Mouse (Mus musculus) hindbrain, embryonic 12.5 days (tissue): ENCODE data around the gene Zfp184. TPM values are rescaled to one million over a fixed set of nuclear protein-coding genes. Genes with fewer than 3 reads are reported as not detected.

ENCODE experiments used
- ATAC-seq: fragments of 200-750 bp; cut with Nextera tagmentation; 2 replicates; pipeline ENCODE4 v1.8.0; 2017; ENCODE audit warnings: moderate TSS enrichment; ENCODE audit not compliant: low FRiP score
- H3K27ac ChIP-seq: fragments of 300-500 bp; sonication (generic); 2 replicates; pipeline ENCODE4 v1.5.1; 2016; ENCODE audit warnings: mild to moderate bottlenecking
- H3K27me3 ChIP-seq: fragments of 300-500 bp; sonication (generic); 2 replicates; pipeline ENCODE4 v1.6.1; 2016; ENCODE audit warnings: mild to moderate bottlenecking
- H3K36me3 ChIP-seq: fragments of 300-500 bp; sonication (generic); 2 replicates; pipeline ENCODE4 v1.6.1; 2016; ENCODE audit warnings: mild to moderate bottlenecking
- H3K4me1 ChIP-seq: fragments of 300-500 bp; sonication (generic); 2 replicates; pipeline ENCODE4 v1.6.1; 2016
- H3K4me2 ChIP-seq: fragments of 300-500 bp; sonication (generic); replicated peaks from 2 replicates; pipeline ENCODE4 v1.6.1; 2016; ENCODE audit warnings: mild to moderate bottlenecking
- H3K4me3 ChIP-seq: fragments of 300-500 bp; sonication (generic); 2 replicates; pipeline ENCODE4 v1.5.1; 2016; ENCODE audit warnings: mild to moderate bottlenecking
- H3K9ac ChIP-seq: fragments of 300-500 bp; sonication (generic); 2 replicates; pipeline ENCODE4 v1.6.1; 2016; ENCODE audit warnings: mild to moderate bottlenecking, moderate library complexity
- H3K9me3 ChIP-seq: fragments of 300-500 bp; sonication (generic); replicated peaks from 2 replicates; pipeline ENCODE4 v1.6.1; 2016; ENCODE audit warnings: mild to moderate bottlenecking
- WGBS: fragments of 180-500 bp; shearing (Covaris S2); methylation state at CpG from one replicate; pipeline ENCODE4 v1.1.7; 2016; 5-methylcytosine and 5-hydroxymethylcytosine counted together
- polyA plus RNA-seq: library from polyadenylated mRNA; unstranded; fragments of >200 nt; fragmentation: Nextera tagmentation; extraction: Ambion mirVana; gene quantifications from 2 replicates; pipeline ENCODE4 v1.2.1, GENCODE M21; 2016

The Zfp184 gene
- polyA plus RNA-seq, 1 experiment from 2014 or later = 19.1 TPM

GRCm38 (mm10) chr13:21996840-21997185, 51.9 kb downstream of the Zfp184 start:
- ATAC-seq = no peak

GRCm38 (mm10) chr13:21997201-21997820, 52.4 kb downstream of the Zfp184 start:
- H3K27me3 ChIP-seq = peaks cover 83% of the 10 kb centered on the region
- H3K9me3 ChIP-seq = no peaks in the 10 kb centered on the region
- H3K36me3 ChIP-seq = no peaks in the 10 kb centered on the region
- H3K4me1 ChIP-seq = peaks cover 10% of the 10 kb centered on the region
- peak overlapping the region; percentile 35 for H3K4me2 ChIP-seq
- no peak overlapping the region for H3K27ac ChIP-seq
- H3K9ac ChIP-seq = no peak overlapping the region
- 1% methylated on average over 21 of the region's 21 CpGs for WGBS
- H3K4me3 ChIP-seq = peak overlapping the region; percentile 11; the same call in 1 of the 2 replicates
- no peak for ATAC-seq

More at GRCm38 (mm10) chr13:21996840-21997185, 51.9 kb downstream of the Zfp184 start:
- H3K36me3 ChIP-seq = no peaks in the 10 kb centered on the region
- no peaks in the 10 kb centered on the region for H3K9me3 ChIP-seq
- H3K4me2 ChIP-seq = peak overlapping the region; percentile 35
- H3K27me3 ChIP-seq = peaks cover 78% of the 10 kb centered on the region
- H3K9ac ChIP-seq = no peak overlapping the region
- H3K4me3 ChIP-seq = peak overlapping the region; percentile 11; the same call in 1 of the 2 replicates
- WGBS = under 1% methylated on average over 13 of the region's 13 CpGs
- H3K27ac ChIP-seq = no peak overlapping the region
- H3K4me1 ChIP-seq = peaks cover 10% of the 10 kb centered on the region

GRCm38 (mm10) chr13:21997821-21998220, 52.9 kb downstream of the Zfp184 start:
- Histone ChIP-seq H3K9ac (no peak overlapping the region), H3K36me3 (no peaks in the 10 kb centered on the region), H3K27me3 (peaks cover 86% of the 10 kb centered on the region), H3K27ac (no peak overlapping the region), H3K4me2 (no peak overlapping the region), H3K4me1 (peaks cover 10% of the 10 kb centered on the region), H3K4me3 (no peak overlapping the region), H3K9me3 (no peaks in the 10 kb centered on the region)
- ATAC-seq = no peak
- 6% methylated on average over 4 of the region's 4 CpGs for WGBS

GRCm38 (mm10) chr13:21998412-21998811, 53.5 kb downstream of the Zfp184 start:
- no peak for ATAC-seq
- Histone ChIP-seq H3K9ac (no peak overlapping the region), H3K27me3 (peaks cover 88% of the 10 kb centered on the region), H3K4me1 (peaks cover 10% of the 10 kb centered on the region), H3K4me2 (no peak overlapping the region), H3K27ac (no peak overlapping the region), H3K9me3 (no peaks in the 10 kb centered on the region), H3K4me3 (no peak overlapping the region), H3K36me3 (no peaks in the 10 kb centered on the region)
- WGBS = 32% methylated on average over 3 of the region's 3 CpGs

- Histone ChIP-seq H3K4me2 (no peak overlapping the region), H3K27me3 (peaks cover 91% of the 10 kb centered on the region), H3K9ac (no peak overlapping the region), H3K4me3 (no peak overlapping the region), H3K9me3 (no peaks in the 10 kb centered on the region), H3K36me3 (no peaks in the 10 kb centered on the region), H3K27ac (no peak overlapping the region), H3K4me1 (peaks cover 10% of the 10 kb centered on the region)
- ATAC-seq = no peak
- 33% methylated on average over 4 of the region's 4 CpGs for WGBS
These were observed 54.3 kb downstream of the Zfp184 start for GRCm38 (mm10) chr13:21999147-21999546.

DNA sequence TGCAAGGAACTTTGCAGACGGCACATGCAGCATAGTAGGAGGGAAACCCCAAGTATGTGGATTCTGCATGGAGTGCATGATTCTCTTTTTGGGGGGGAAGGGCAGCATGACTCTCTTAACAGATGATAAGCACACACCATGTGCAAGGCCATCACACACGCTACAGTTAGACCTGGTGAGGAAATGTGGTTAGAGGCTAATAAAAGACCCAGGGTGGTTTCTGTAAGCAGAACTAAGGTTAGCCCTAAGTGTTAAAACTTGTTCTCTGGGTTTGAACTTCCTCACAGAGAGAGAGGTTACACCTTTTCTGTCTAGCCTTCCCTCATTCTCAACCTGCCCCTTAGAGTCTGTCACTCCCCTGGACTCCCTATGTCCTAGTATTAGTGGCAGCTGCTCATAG, 56.5 kb downstream of the Zfp184 start:
- no peak overlapping the region for H3K4me3 ChIP-seq
- H3K27me3 ChIP-seq = peaks cover 99% of the 10 kb centered on the region
- no peak overlapping the region for H3K27ac ChIP-seq
- H3K36me3 ChIP-seq = no peaks in the 10 kb centered on the region
- 46% methylated on average over 2 of the region's 2 CpGs for WGBS
- no peak overlapping the region for H3K4me2 ChIP-seq
- ATAC-seq = no peak
- H3K9me3 ChIP-seq = no peaks in the 10 kb centered on the region
- H3K4me1 ChIP-seq = peaks cover 17% of the 10 kb centered on the region
- no peak overlapping the region for H3K9ac ChIP-seq

DNA sequence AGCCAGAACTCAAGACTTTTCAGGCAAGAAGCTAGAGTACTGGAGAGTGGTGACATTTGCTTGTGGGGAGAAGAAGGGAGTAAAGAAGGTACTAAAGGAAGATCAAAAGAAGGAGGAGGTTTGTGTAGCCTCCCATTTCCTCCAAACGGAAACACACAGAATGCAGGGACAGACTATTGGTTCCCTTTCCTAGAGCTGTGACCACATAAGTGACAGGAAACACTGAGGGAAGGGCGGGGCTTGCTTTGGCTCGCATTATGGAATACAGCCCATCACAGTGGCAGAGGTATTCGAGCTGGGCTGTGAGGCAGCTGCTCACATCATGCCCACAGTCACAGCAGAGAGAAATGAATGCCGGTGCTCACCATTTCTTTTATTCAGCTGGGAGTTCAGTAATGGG, 56.9 kb downstream of the Zfp184 start:
- no peak overlapping the region for H3K4me2 ChIP-seq
- ATAC-seq = no peak
- H3K4me3 ChIP-seq = no peak overlapping the region
- no peaks in the 10 kb centered on the region for H3K36me3 ChIP-seq
- H3K9ac ChIP-seq = no peak overlapping the region
- peaks cover 18% of the 10 kb centered on the region for H3K4me1 ChIP-seq
- peaks cover 99% of the 10 kb centered on the region for H3K27me3 ChIP-seq
- no peak overlapping the region for H3K27ac ChIP-seq
- 29% methylated on average over 5 of the region's 5 CpGs for WGBS
- no peaks in the 10 kb centered on the region for H3K9me3 ChIP-seq

DNA sequence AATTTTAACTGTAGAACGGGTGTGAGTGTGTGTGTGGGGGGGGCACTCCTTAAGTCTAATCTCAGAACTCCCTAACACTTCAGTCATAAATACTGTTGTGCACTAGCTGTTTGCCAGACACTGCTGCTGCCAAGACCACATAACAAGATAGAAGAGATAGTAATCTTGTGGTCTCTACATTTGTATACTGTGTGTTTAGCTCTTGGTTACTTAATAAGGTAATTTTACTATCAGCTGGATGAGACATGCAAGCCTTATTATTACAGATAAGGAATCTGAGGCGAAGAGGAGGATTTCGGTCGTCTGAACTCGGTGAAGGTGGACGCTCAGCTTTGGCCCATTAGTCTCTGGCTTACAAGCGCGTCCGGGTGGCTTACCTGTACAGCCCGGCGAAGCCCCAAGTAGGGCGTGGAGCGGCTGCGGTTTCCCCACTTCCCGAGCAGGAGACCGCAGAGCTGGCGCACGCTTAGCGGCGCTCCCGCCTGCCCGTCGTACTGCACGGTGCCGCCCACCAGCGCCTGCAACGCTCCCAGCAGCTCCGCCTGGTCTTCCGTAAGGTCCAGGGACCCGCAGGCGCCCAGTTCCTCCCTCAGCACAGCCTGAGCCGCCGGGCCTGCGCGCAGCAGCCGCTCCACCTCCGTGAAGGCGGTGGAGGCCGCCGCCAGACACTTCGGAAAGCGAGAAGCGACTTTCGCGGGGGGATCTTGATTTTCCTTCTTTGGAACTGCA, 60.9 kb downstream of the Zfp184 start:
- Histone ChIP-seq H3K9me3 (no peaks in the 10 kb centered on the region), H3K4me1 (peaks cover 16% of the 10 kb centered on the region), H3K4me3 (peak overlapping the region; percentile 46), H3K27me3 (peaks cover 100% of the 10 kb centered on the region), H3K9ac (no peak overlapping the region), H3K4me2 (peak overlapping the region; percentile 81), H3K27ac (no peak overlapping the region), H3K36me3 (no peaks in the 10 kb centered on the region)
- peak; percentile 69; the same call in 1 of the 2 replicates for ATAC-seq
- WGBS = under 1% methylated on average over 45 of the region's 45 CpGs

GRCm38 (mm10) chr13:22006334-22007120, 61.6 kb downstream of the Zfp184 start:
- Histone ChIP-seq H3K4me1 (peaks cover 16% of the 10 kb centered on the region), H3K36me3 (no peaks in the 10 kb centered on the region), H3K9me3 (no peaks in the 10 kb centered on the region), H3K4me3 (peak overlapping the region; percentile 46), H3K27ac (no peak overlapping the region), H3K4me2 (peak overlapping the region; percentile 81), H3K27me3 (peaks cover 100% of the 10 kb centered on the region), H3K9ac (no peak overlapping the region)
- under 1% methylated on average over 38 of the region's 38 CpGs for WGBS
- peak; percentile 69; the same call in 1 of the 2 replicates for ATAC-seq

- Histone ChIP-seq H3K36me3 (no peaks in the 10 kb centered on the region), H3K9me3 (no peaks in the 10 kb centered on the region), H3K27ac (no peak overlapping the region), H3K9ac (no peak overlapping the region), H3K4me1 (peaks cover 16% of the 10 kb centered on the region), H3K4me2 (peak overlapping the region; percentile 81), H3K27me3 (peaks cover 98% of the 10 kb centered on the region), H3K4me3 (peak overlapping the region; percentile 46)
- 2% methylated on average over 18 of the region's 18 CpGs for WGBS
- ATAC-seq = no peak
These were observed 62.2 kb downstream of the Zfp184 start for GRCm38 (mm10) chr13:22007121-22007510.

DNA sequence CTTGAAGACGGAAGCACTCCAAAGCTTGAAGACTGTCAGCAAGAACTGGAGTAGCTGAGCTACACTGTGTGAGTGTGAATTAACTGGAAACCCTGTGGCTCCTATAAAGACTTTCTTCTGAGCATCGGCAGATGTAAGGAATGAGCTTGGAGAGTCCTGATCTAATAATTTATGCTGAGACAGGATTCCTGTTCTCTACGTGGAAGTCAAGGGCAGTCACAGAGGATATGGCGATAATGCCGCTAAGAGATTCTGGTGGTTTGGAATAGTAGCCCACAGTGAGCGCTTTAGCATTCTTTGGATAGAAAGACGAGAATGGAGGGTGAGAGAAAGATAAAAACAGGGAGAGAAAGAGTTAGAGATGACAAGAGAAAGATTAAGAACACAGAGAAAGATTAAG, 63.0 kb downstream of the Zfp184 start:
- no peak overlapping the region for H3K27ac ChIP-seq
- WGBS = 48% methylated on average over 7 of the region's 7 CpGs
- no peaks in the 10 kb centered on the region for H3K9me3 ChIP-seq
- ATAC-seq = no peak
- H3K27me3 ChIP-seq = peaks cover 98% of the 10 kb centered on the region
- no peak overlapping the region for H3K4me2 ChIP-seq
- peaks cover 16% of the 10 kb centered on the region for H3K4me1 ChIP-seq
- no peak overlapping the region for H3K4me3 ChIP-seq
- H3K9ac ChIP-seq = no peak overlapping the region
- H3K36me3 ChIP-seq = no peaks in the 10 kb centered on the region

GRCm38 (mm10) chr13:22008707-22009106, 63.8 kb downstream of the Zfp184 start:
- ATAC-seq = no peak
- WGBS = 80% methylated on average over 3 of the region's 3 CpGs
- peaks cover 96% of the 10 kb centered on the region for H3K27me3 ChIP-seq
- H3K4me2 ChIP-seq = no peak overlapping the region
- H3K4me1 ChIP-seq = peaks cover 16% of the 10 kb centered on the region
- H3K9ac ChIP-seq = no peak overlapping the region
- H3K9me3 ChIP-seq = no peaks in the 10 kb centered on the region
- no peaks in the 10 kb centered on the region for H3K36me3 ChIP-seq
- H3K27ac ChIP-seq = no peak overlapping the region
- H3K4me3 ChIP-seq = no peak overlapping the region
